Mouse (Mus musculus) neural tube, embryonic 13.5 days (tissue): ENCODE results near the gene Gnpat. TPM values are rescaled to one million over a fixed set of nuclear protein-coding genes. Genes with fewer than 3 reads are reported as not detected.
"Not testable (repeated sequence)": the region's sequence is repeated elsewhere in the genome, so short reads cannot be mapped to it uniquely, and the experiment has no call there.

ENCODE experiments used
- ATAC-seq: fragments of 200-750 bp; cut with Nextera tagmentation; 2 replicates; pipeline ENCODE4 v1.8.0; 2017; ENCODE audit warnings: low read depth, mild to moderate bottlenecking, moderate TSS enrichment, moderate library complexity
- H3K27ac ChIP-seq: fragments of 300-500 bp; sonication (generic); replicated peaks from 2 replicates; pipeline ENCODE4 v1.5.1; 2015; ENCODE audit warnings: moderate library complexity, mild to moderate bottlenecking, inconsistent platforms
- H3K27me3 ChIP-seq: fragments of 300-500 bp; sonication (generic); 2 replicates; pipeline ENCODE4 v1.6.1; 2015; ENCODE audit warnings: mild to moderate bottlenecking, inconsistent platforms
- H3K36me3 ChIP-seq: fragments of 300-500 bp; sonication (generic); 2 replicates; pipeline ENCODE4 v1.6.1; 2015; ENCODE audit warnings: mild to moderate bottlenecking, inconsistent platforms
- H3K4me1 ChIP-seq: fragments of 300-500 bp; sonication (generic); replicated peaks from 2 replicates; pipeline ENCODE4 v1.6.1; 2015; ENCODE audit warnings: inconsistent platforms
- H3K4me2 ChIP-seq: fragments of 300-500 bp; sonication (generic); 2 replicates; pipeline ENCODE4 v1.6.1; 2015; ENCODE audit warnings: inconsistent platforms, mild to moderate bottlenecking, moderate library complexity
- H3K4me3 ChIP-seq: fragments of 300-500 bp; sonication (generic); 2 replicates; pipeline ENCODE4 v1.5.1; 2015; ENCODE audit warnings: mild to moderate bottlenecking, inconsistent platforms
- H3K9ac ChIP-seq: fragments of 300-500 bp; sonication (generic); 2 replicates; pipeline ENCODE4 v1.6.1; 2015; ENCODE audit warnings: moderate library complexity, mild to moderate bottlenecking, inconsistent platforms
- H3K9me3 ChIP-seq: fragments of 300-500 bp; sonication (generic); 2 replicates; pipeline ENCODE4 v1.6.1; 2016; ENCODE audit warnings: inconsistent platforms
- WGBS: fragments of 180-500 bp; shearing (Covaris S2); methylation state at CpG from one replicate; pipeline ENCODE4 v1.1.7; 2015; 5-methylcytosine and 5-hydroxymethylcytosine counted together
- polyA plus RNA-seq: library from polyadenylated mRNA; unstranded; fragments of >200 nt; fragmentation: Nextera tagmentation; extraction: Ambion mirVana; gene quantifications from 2 replicates; pipeline ENCODE4 v1.2.1, GENCODE M21; 2015

The Gnpat gene
- polyA plus RNA-seq, 1 experiment from 2014 or later = 80.4 TPM

DNA sequence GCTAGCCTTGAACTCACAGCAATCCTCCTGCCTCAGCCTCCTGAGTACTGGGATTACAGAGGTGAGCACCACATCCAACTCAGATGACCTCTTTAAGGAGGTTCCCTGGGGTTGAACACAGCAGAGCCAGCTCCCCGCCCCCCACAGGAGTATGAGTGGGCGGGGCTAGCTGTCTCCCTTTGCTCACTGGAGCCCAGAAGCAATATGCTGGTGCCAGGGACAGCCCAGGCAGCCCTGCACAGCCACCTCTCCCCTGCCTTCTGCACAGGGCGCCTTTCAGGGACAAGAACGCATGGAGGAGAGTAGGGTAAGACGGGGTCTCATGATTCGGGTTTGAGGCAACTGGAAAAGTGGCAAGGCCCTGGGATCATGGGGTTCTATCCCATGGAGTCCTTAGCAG lies 31.3 kb upstream of the Gnpat start:
- Histone ChIP-seq H3K4me3 (no peak overlapping the region), H3K27ac (no peak overlapping the region), H3K9ac (no peak overlapping the region), H3K36me3 (peaks cover 40% of the 10 kb centered on the region), H3K27me3 (no peaks in the 10 kb centered on the region; the same call in 1 of the 2 replicates), H3K4me2 (no peak overlapping the region), H3K9me3 (no peaks in the 10 kb centered on the region), H3K4me1 (peaks cover 4% of the 10 kb centered on the region; the same call in 1 of the 2 replicates)
- 78% methylated on average over 6 of the region's 6 CpGs for WGBS
- ATAC-seq = no peak

DNA sequence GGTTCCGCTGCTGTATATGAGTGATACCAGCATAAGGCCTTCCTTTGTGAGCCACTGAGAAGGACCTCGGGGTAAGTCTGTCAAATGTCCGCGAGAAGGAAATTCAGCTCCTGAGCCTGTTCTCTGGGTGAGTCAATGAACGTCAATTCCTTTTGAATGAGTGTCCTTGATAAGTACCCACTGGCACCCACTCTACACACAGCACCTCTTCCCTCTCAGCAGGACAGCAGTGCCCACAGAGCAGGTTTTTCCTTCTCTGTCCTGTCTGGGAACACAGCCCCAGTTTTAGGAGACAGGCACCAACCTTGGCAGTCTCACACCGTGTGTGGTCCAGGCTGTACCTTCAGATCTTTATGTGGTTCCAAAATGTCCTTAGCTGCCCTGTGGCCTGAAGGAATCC lies 30.9 kb upstream of the Gnpat start:
- WGBS = 89% methylated on average over 6 of the region's 6 CpGs
- ATAC-seq = no peak
- no peak overlapping the region for H3K27ac ChIP-seq

GRCm38 (mm10) chr8:124833430-124834205 lies 29.2 kb upstream of the Gnpat start:
- 46% methylated on average over 15 of the region's 15 CpGs for WGBS
- no peak overlapping the region for H3K4me2 ChIP-seq
- H3K27me3 ChIP-seq = no peaks in the 10 kb centered on the region; the same call in 1 of the 2 replicates
- H3K36me3 ChIP-seq = peaks cover 44% of the 10 kb centered on the region
- H3K9ac ChIP-seq = no peak overlapping the region
- no peak for ATAC-seq
- H3K27ac ChIP-seq = no peak overlapping the region
- H3K4me1 ChIP-seq = peaks cover 4% of the 10 kb centered on the region; the same call in 1 of the 2 replicates
- H3K9me3 ChIP-seq = no peaks in the 10 kb centered on the region
- no peak overlapping the region for H3K4me3 ChIP-seq

More for the DNA sequence above, 30.9 kb upstream of the Gnpat start:
- no peaks in the 10 kb centered on the region for H3K9me3 ChIP-seq
- no peak overlapping the region for H3K9ac ChIP-seq
- H3K4me3 ChIP-seq = no peak overlapping the region
- no peak overlapping the region for H3K4me2 ChIP-seq
- peaks cover 4% of the 10 kb centered on the region; the same call in 1 of the 2 replicates for H3K4me1 ChIP-seq
- no peaks in the 10 kb centered on the region; the same call in 1 of the 2 replicates for H3K27me3 ChIP-seq
- H3K36me3 ChIP-seq = peaks cover 40% of the 10 kb centered on the region

DNA sequence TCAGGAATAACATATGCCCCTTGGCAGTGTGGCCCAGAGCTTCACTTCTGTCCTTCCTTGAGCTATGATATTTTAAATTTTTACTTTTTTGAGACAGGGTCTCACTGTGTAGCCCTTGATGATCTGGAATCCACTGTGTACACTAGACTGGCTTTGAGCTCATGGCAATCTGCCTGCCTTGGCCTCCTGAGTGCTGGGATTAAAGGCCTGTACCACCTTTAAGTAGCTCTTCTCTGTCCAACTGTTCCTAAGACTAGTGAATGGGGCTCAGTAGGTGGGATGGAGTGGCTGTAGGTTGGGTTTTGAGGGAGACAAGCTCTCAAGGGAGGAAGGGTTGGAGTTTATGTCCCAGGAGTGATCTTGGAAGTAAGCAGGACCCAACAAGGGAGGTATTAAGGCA lies 27.0 kb upstream of the Gnpat start:
- Histone ChIP-seq H3K9ac (no peak overlapping the region), H3K27ac (no peak overlapping the region), H3K4me1 (peaks cover 4% of the 10 kb centered on the region; the same call in 1 of the 2 replicates), H3K27me3 (no peaks in the 10 kb centered on the region), H3K9me3 (no peaks in the 10 kb centered on the region), H3K4me2 (no peak overlapping the region), H3K4me3 (no peak overlapping the region), H3K36me3 (peaks cover 44% of the 10 kb centered on the region)
- no peak for ATAC-seq

DNA sequence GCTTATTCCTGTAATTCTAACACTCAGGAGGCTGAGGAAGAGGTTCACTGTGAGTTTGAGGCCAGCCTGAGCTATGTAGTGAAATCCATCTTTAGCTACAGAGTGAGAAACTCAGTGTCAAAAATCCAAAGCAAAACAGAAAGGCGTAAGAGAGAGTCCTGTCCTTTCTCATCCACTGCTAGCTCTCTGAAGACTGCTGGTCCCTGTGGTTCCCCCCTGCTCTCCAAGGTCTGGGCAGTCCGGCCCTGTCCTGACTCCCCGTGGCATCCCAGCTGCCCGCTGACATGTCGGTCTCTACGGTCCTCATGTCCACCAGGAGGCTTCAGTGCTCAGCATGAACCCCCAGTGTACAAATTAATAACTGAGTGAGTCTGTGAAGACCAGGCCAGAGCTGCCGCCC lies 26.6 kb upstream of the Gnpat start:
- Histone ChIP-seq H3K4me3 (no peak overlapping the region), H3K27ac (no peak overlapping the region), H3K4me1 (peaks cover 4% of the 10 kb centered on the region; the same call in 1 of the 2 replicates), H3K27me3 (no peaks in the 10 kb centered on the region), H3K9me3 (no peaks in the 10 kb centered on the region), H3K4me2 (no peak overlapping the region), H3K36me3 (peaks cover 47% of the 10 kb centered on the region), H3K9ac (no peak overlapping the region)
- 90% methylated on average over 7 of the region's 7 CpGs for WGBS
- ATAC-seq = no peak

DNA sequence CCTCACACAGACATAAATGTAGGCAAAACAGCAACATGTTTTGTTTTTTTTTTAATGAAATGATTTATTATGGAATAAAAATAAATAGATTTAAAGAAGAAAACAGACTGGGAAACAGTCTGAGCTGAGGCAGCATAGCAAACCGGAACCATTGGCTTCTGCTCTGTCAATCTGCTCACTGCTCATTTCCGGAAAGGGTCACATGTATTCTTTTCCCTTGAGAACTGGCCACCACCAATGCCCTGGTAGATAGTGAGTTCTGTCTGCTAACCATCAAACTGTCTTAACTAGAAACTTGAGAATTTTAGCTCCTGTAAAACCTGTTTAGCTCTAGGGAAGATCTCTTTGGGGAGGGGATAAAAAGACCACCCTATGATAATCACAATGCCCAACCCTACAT lies 25.9 kb upstream of the Gnpat start:
- peaks cover 4% of the 10 kb centered on the region; the same call in 1 of the 2 replicates for H3K4me1 ChIP-seq
- no peak overlapping the region for H3K9ac ChIP-seq
- no peak overlapping the region for H3K4me3 ChIP-seq
- no peaks in the 10 kb centered on the region for H3K9me3 ChIP-seq
- no peak overlapping the region for H3K27ac ChIP-seq
- H3K27me3 ChIP-seq = no peaks in the 10 kb centered on the region
- no peak overlapping the region for H3K4me2 ChIP-seq
- peaks cover 46% of the 10 kb centered on the region for H3K36me3 ChIP-seq
- WGBS = 92% methylated on average over 2 of the region's 2 CpGs
- no peak for ATAC-seq

DNA sequence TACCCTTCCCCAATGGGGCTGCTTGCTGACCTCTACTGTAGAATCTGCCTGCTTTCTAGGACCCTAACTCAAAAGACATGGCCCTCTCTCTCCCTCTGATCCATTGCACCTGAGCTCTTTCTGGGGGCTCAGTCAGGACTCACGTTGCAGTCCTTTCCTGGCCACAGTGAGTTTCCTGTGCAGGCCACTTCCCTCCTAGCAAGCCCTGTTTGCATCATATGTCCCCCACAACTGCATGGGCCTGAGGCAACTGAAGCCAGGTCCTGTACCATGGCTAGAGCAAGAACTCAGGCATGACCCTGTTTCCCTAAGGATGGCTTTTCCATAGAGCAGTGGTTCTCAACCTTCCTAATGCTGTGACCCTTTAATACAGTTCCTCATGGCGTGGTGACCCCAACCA lies 24.9 kb upstream of the Gnpat start:
- no peak for ATAC-seq
- Histone ChIP-seq H3K9ac (no peak overlapping the region), H3K4me1 (peaks cover 4% of the 10 kb centered on the region; the same call in 1 of the 2 replicates), H3K36me3 (peaks cover 46% of the 10 kb centered on the region), H3K4me3 (no peak overlapping the region), H3K27ac (no peak overlapping the region), H3K4me2 (no peak overlapping the region), H3K9me3 (no peaks in the 10 kb centered on the region), H3K27me3 (no peaks in the 10 kb centered on the region)
- WGBS = 89% methylated on average over 2 of the region's 2 CpGs

- peaks cover 46% of the 10 kb centered on the region for H3K36me3 ChIP-seq
These were observed 23.5 kb upstream of the Gnpat start for GRCm38 (mm10) chr8:124839371-124839770.

DNA sequence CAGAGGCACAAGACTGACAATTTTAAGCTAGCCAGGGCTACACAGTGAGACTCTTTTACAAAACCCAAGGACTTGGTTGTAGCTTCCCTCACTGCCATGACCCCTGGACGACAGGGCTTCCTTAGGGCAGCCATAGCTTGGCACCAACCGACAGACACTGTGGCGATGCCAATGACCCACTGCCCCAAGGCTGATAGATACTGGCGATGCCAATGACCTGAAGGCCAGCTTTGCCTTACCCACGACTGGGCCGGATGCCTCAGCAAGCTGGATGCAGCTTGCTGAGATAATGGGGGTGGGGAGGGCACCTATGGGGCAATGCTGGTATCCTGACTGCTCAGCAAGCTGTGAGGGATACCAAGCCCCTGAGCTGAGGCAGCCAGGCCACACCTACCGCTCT lies 21.9 kb upstream of the Gnpat start:
- no peak for ATAC-seq
- H3K9ac ChIP-seq = no peak overlapping the region
- no peak overlapping the region for H3K27ac ChIP-seq
- H3K4me1 ChIP-seq = no peaks in the 10 kb centered on the region
- peaks cover 48% of the 10 kb centered on the region for H3K36me3 ChIP-seq
- H3K27me3 ChIP-seq = no peaks in the 10 kb centered on the region
- no peaks in the 10 kb centered on the region for H3K9me3 ChIP-seq
- no peak overlapping the region for H3K4me3 ChIP-seq
- 95% methylated on average over 7 of the region's 7 CpGs for WGBS
- no peak overlapping the region for H3K4me2 ChIP-seq

More at GRCm38 (mm10) chr8:124839371-124839770, 23.5 kb upstream of the Gnpat start:
- 97% methylated on average over 10 of the region's 10 CpGs for WGBS
- no peak overlapping the region for H3K4me2 ChIP-seq
- no peak overlapping the region for H3K9ac ChIP-seq
- H3K27me3 ChIP-seq = no peaks in the 10 kb centered on the region
- ATAC-seq = no peak
- no peak overlapping the region for H3K27ac ChIP-seq
- H3K4me1 ChIP-seq = no peaks in the 10 kb centered on the region
- H3K9me3 ChIP-seq = no peaks in the 10 kb centered on the region
- H3K4me3 ChIP-seq = no peak overlapping the region

GRCm38 (mm10) chr8:124841775-124842174 lies 21.1 kb upstream of the Gnpat start:
- H3K9me3 ChIP-seq = no peaks in the 10 kb centered on the region
- 91% methylated on average over 10 of the region's 10 CpGs for WGBS
- H3K27ac ChIP-seq = no peak overlapping the region
- H3K4me3 ChIP-seq = no peak overlapping the region
- no peak overlapping the region for H3K9ac ChIP-seq
- no peaks in the 10 kb centered on the region for H3K27me3 ChIP-seq
- H3K4me1 ChIP-seq = no peaks in the 10 kb centered on the region
- no peak overlapping the region for H3K4me2 ChIP-seq
- peaks cover 48% of the 10 kb centered on the region for H3K36me3 ChIP-seq
- ATAC-seq = no peak

DNA sequence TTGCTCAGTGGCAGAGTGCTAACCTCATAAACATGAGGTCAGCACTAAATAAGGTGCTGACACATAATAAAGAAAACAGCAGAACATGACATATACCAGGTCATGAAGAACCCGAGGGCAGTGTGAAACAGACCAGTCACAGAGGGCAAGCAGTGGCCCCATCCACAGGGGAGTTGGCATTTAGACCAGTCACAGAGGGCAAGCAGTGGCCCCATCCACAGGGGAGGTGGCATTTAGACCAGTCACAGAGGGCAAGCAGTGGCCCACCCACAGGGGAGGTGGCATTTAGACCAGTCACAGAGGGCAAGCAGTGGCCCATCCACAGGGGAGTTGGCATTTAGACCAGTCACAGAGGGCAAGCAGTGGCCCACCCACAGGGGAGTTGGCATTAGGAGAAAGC lies 19.9 kb upstream of the Gnpat start:
- H3K4me1 ChIP-seq = not testable (repeated sequence)
- WGBS = 80% methylated on average over 1 of the region's 1 CpGs

GRCm38 (mm10) chr8:124845131-124845530 lies 17.7 kb upstream of the Gnpat start:
- no peak for ATAC-seq
- Histone ChIP-seq H3K4me1 (no peaks in the 10 kb centered on the region), H3K4me3 (no peak overlapping the region), H3K27me3 (no peaks in the 10 kb centered on the region), H3K4me2 (no peak overlapping the region), H3K36me3 (peaks cover 20% of the 10 kb centered on the region), H3K9me3 (no peaks in the 10 kb centered on the region), H3K27ac (no peak overlapping the region), H3K9ac (no peak overlapping the region)
- WGBS = 77% methylated on average over 3 of the region's 3 CpGs

More for the DNA sequence above, 19.9 kb upstream of the Gnpat start:
- not testable (repeated sequence) for H3K27ac ChIP-seq, ATAC-seq, H3K9ac ChIP-seq, H3K27me3 ChIP-seq, H3K9me3 ChIP-seq, H3K4me2 ChIP-seq, H3K4me3 ChIP-seq
- peaks cover 41% of the 10 kb centered on the region for H3K36me3 ChIP-seq

DNA sequence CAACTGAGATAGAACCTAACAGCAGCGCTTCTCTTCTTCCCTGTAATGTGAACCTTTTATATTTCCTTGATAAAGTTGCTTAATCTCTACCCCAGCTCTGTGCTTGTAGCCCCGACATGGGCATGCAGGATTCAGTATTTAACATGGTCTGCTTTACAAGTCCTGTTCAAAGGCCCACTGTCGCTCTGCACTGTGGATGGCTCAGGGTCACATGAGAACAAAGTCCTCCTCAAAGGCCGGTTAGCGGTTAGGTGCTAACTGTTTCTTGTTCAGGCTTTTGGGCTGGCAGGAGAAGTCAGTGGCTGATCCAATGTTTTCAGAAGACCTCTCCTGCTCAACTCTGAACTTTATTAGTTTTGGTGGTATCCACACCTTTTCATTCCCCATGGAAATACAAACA lies 17.3 kb upstream of the Gnpat start:
- WGBS = 85% methylated on average over 5 of the region's 5 CpGs
- no peaks in the 10 kb centered on the region for H3K9me3 ChIP-seq

More for the DNA sequence above, 17.3 kb upstream of the Gnpat start:
- Histone ChIP-seq H3K4me2 (no peak overlapping the region), H3K4me3 (no peak overlapping the region), H3K9ac (no peak overlapping the region), H3K4me1 (no peaks in the 10 kb centered on the region), H3K27ac (no peak overlapping the region), H3K36me3 (peaks cover 16% of the 10 kb centered on the region), H3K27me3 (no peaks in the 10 kb centered on the region)
- ATAC-seq = no peak
